Mouse (Mus musculus): ENCODE results near the gene Gucy2g. TPM values are rescaled to one million over a fixed set of nuclear protein-coding genes. Genes with fewer than 3 reads are reported as not detected.

Gucy2g gene
- total and polyA plus RNA-seq, 3 experiments = not detected

DNA sequence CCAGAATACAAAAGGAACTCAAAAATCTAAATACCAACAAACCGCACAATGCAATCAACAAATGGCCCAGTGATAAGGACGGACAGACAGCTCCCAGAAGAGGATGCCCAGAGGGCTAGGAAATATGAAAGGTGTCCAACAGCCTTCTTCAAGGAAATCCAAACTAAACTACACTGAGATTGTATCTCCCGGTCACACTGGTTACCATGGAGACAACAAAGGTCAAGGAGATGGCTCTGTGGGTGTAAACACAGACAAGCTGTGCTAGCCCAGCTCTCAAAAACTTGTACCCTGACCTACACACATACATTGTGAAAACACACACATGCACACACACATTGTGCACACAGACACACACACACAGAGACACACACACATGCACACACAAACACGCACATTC lies 78.8 kb downstream of the Gucy2g start:
- no peaks in the 10 kb centered on the region for H3K79me2 ChIP-seq (replicated peaks; ENCODE audit: control insufficient read depth, extremely low read depth, insufficient read depth, poor library complexity, severe bottlenecking)
- no peaks in the 10 kb centered on the region for H3K9me3 ChIP-seq (replicated peaks; ENCODE audit: low read length)
- no peak overlapping the region for H3K4me3 ChIP-seq (replicated peaks in 1 of 3; ENCODE audit: low read depth in 2 of 3, low read length in 2 of 3, poor library complexity in 1 of 3)
- H3K27ac ChIP-seq (ENCODE audit: insufficient read depth, low read depth) = no peak overlapping the region
- no peak for TF ChIP-seq SIN3A (IDR thresholded peaks at IDR 0.05; ENCODE audit: low read length)
- TF ChIP-seq CTCF (conservative IDR thresholded peaks at IDR 0.05 in 1 of 2, IDR thresholded peaks at IDR 0.05 in 1 of 2; ENCODE audit: low read depth in 2 of 2, low read length in 2 of 2) = no peak
- no peak for TF ChIP-seq ZKSCAN1 (IDR thresholded peaks at IDR 0.05; ENCODE audit: borderline replicate concordance, low read depth, low read length)
- no peak for TF ChIP-seq JUN (IDR thresholded peaks at IDR 0.05; ENCODE audit: insufficient read depth, low read depth, low read length)
- no peak for TF ChIP-seq ETS1 (conservative IDR thresholded peaks at IDR 0.05; ENCODE audit: low read depth, low read length)
- no peak for TF ChIP-seq TBP (conservative IDR thresholded peaks at IDR 0.05; ENCODE audit: low read depth, low read length)
- TF ChIP-seq ZC3H11A (IDR thresholded peaks at IDR 0.05; ENCODE audit: low read depth, low read length) = no peak
- no peak for TF ChIP-seq USF1 (IDR thresholded peaks at IDR 0.05; ENCODE audit: low read depth, low read length)
- TF ChIP-seq IRF4 (IDR thresholded peaks at IDR 0.05; ENCODE audit: low read depth, low read length) = no peak
- TF ChIP-seq MEF2A (IDR thresholded peaks at IDR 0.05; ENCODE audit: borderline replicate concordance, low read depth, low read length) = no peak
- no peak for TF ChIP-seq GABPA (IDR thresholded peaks at IDR 0.05; ENCODE audit: insufficient replicate concordance, low read depth, low read length)
- TF ChIP-seq POLR2AphosphoS2 (IDR thresholded peaks at IDR 0.05; ENCODE audit: low read depth, low read length) = no peak
- TF ChIP-seq UBTF (IDR thresholded peaks at IDR 0.05; ENCODE audit: low read depth, low read length) = no peak
- no peak for TF ChIP-seq ZNF384 (IDR thresholded peaks at IDR 0.05; ENCODE audit: low read depth, low read length)
- peaks cover 0 to 8% of the 10 kb centered on the region in 2 experiments; a peak in 2 of 4 replicates for H3K4me1 ChIP-seq (ENCODE audit: control insufficient read depth in 1 of 2, insufficient read depth in 2 of 2)
- no peaks in the 10 kb centered on the region for H3K36me3 ChIP-seq (replicated peaks in 1 of 2; ENCODE audit: control insufficient read depth in 1 of 2, insufficient read depth in 1 of 2, low read length in 1 of 2)
- in situ Hi-C loops (cut with MboI; ENCODE audit: low pct_ligation_motif_present, low pct_unique_long_range_greater_than_20kb, low sequenced_read_pairs) (no loop called here), dilution Hi-C loops (cut with MboI; ENCODE audit: extremely low pct_ligation_motif_present, extremely low pct_unique_long_range_greater_than_20kb, low sequenced_read_pairs) (no loop called here)
- no peak overlapping the region for H3K9ac ChIP-seq (ENCODE audit: insufficient read depth, low read depth)
- no peak overlapping the region for H3K4me2 ChIP-seq (ENCODE audit: insufficient read depth, low read depth, poor library complexity, severe bottlenecking)
- no peaks in the 10 kb centered on the region for H3K27me3 ChIP-seq (replicated peaks)
- no peak for DNase-seq (ENCODE audit: extremely low read depth)

DNA sequence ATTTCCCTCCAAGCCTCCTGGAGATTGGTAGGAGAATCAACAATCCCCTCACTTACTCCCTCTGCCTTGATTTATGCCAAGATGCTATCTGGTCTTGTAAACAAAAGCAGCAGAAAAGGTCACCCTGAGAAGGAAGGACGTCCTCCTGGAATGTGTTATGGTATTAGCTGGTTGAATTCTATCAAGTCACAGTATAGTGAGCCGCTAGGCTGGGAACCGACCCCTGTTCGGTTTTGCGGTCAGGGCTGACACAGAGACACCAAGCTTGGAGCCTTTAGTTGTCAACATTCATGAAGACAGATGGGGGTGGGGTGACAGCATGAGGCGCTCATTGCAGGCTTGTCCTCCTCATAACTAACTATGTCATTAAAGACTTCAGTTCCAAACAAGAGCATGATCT lies 81.2 kb downstream of the Gucy2g start:
- in situ Hi-C loops (cut with MboI; ENCODE audit: low pct_ligation_motif_present, low pct_unique_long_range_greater_than_20kb, low sequenced_read_pairs) (no loop called here), dilution Hi-C loops (cut with MboI; ENCODE audit: extremely low pct_ligation_motif_present, extremely low pct_unique_long_range_greater_than_20kb, low sequenced_read_pairs) (no loop called here)
- DNase-seq (ENCODE audit: extremely low read depth) = no peak
- H3K4me3 ChIP-seq (replicated peaks in 1 of 3; ENCODE audit: low read depth in 2 of 3, low read length in 2 of 3, poor library complexity in 1 of 3) = no peak overlapping the region
- H3K36me3 ChIP-seq (replicated peaks in 1 of 2; ENCODE audit: control insufficient read depth in 1 of 2, insufficient read depth in 1 of 2, low read length in 1 of 2) = no peaks in the 10 kb centered on the region
- H3K9ac ChIP-seq (ENCODE audit: insufficient read depth, low read depth) = no peak overlapping the region
- no peak overlapping the region for H3K4me2 ChIP-seq (ENCODE audit: insufficient read depth, low read depth, poor library complexity, severe bottlenecking)
- H3K27me3 ChIP-seq (replicated peaks) = no peaks in the 10 kb centered on the region
- TF ChIP-seq RCOR1 (conservative IDR thresholded peaks at IDR 0.05; ENCODE audit: low read depth, low read length) (no peak), ETS1 (conservative IDR thresholded peaks at IDR 0.05; ENCODE audit: low read depth, low read length) (no peak), UBTF (IDR thresholded peaks at IDR 0.05; ENCODE audit: low read depth, low read length) (no peak), IRF4 (IDR thresholded peaks at IDR 0.05; ENCODE audit: low read depth, low read length) (no peak), RAD21 (IDR thresholded peaks at IDR 0.05; ENCODE audit: low read depth, low read length) (no peak), CTCF (conservative IDR thresholded peaks at IDR 0.05 in 1 of 2, IDR thresholded peaks at IDR 0.05 in 1 of 2; ENCODE audit: low read depth in 2 of 2, low read length in 2 of 2) (no peak), NELFE (IDR thresholded peaks at IDR 0.05; ENCODE audit: low read depth, low read length) (no peak), CHD2 (IDR thresholded peaks at IDR 0.05; ENCODE audit: low read length) (no peak), USF2 (conservative IDR thresholded peaks at IDR 0.05; ENCODE audit: low read depth, low read length) (no peak), HCFC1 (IDR thresholded peaks at IDR 0.05; ENCODE audit: low read depth, low read length) (no peak), ZKSCAN1 (IDR thresholded peaks at IDR 0.05; ENCODE audit: borderline replicate concordance, low read depth, low read length) (no peak)
- H3K79me2 ChIP-seq (replicated peaks; ENCODE audit: control insufficient read depth, extremely low read depth, insufficient read depth, poor library complexity, severe bottlenecking) = no peaks in the 10 kb centered on the region
- no peaks in the 10 kb centered on the region for H3K9me3 ChIP-seq (replicated peaks; ENCODE audit: low read length)
- H3K4me1 ChIP-seq (ENCODE audit: control insufficient read depth in 1 of 2, insufficient read depth in 2 of 2) = peaks cover 0 to 8% of the 10 kb centered on the region in 2 experiments; a peak in 2 of 4 replicates
- H3K27ac ChIP-seq (ENCODE audit: insufficient read depth, low read depth) = no peak overlapping the region

All from CH12.LX (cell line).